ENCODE assay signal across 13 mouse cellular contexts in the genomic region with DNA sequence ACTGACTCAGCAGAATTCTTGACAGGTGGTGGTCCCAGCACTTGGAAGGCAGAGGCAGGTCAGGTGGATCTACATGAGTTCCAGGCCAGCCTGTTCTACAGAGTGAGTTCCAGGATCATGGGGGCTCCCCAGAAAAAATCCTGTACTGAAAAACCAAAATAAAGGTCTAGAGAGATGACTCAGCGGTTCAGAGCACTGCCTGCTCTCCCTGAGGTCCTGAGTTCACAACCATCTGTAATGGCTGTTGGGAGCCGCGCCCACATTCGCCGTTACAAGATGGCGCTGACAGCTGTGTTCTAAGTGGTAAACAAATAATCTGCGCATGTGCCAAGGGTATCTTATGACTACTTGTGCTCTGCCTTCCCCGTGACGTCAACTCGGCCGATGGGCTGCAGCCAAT. TPM values are rescaled to one million over a fixed set of nuclear protein-coding genes. Genes with fewer than 3 reads are reported as not detected.
A peak's percentile ranks its signal among the peaks of the same experiment; 100 is the strongest.
DNase-seq lines count a peak whose midpoint lies in the region; ATAC-seq and TF ChIP-seq lines count a peak whose summit lies in the region.
"Not testable (repeated sequence)": the region's sequence is repeated elsewhere in the genome, so short reads cannot be mapped to it uniquely, and the experiment has no call there.
"Had no signal": no experiment of that assay in that cellular context is flagged by ENCODE, and none has a peak within 500 bp of the region (broad histone marks: within the 10 kb centered on the region; RNA-seq: fewer than 3 reads in every experiment).

No protein-coding gene starts in this region.

- not testable (repeated sequence) for H3K9ac ChIP-seq in liver, embryonic 13.5 days

- TF ChIP-seq POLR2A in kidney, adult 2 months (IDR thresholded peaks at IDR 0.05; ENCODE audit: low read depth, low read length) = not testable (repeated sequence)

- H3K9me3 ChIP-seq in E14TG2a.4 (ENCODE audit: low read length) = peaks cover 49% of the 10 kb centered on the region
- H3K9me3 ChIP-seq in liver, embryonic 13.5 days (replicated peaks) = not testable (repeated sequence)

- not testable (repeated sequence) for H3K27me3 ChIP-seq in E14TG2a.4 (ENCODE audit: insufficient read depth, low read length); kidney, adult 2 months (replicated peaks; ENCODE audit: control insufficient read depth, insufficient read depth, low read length); liver, embryonic 13.5 days

- not testable (repeated sequence) for TF ChIP-seq CTCF in E14TG2a.4 (conservative IDR thresholded peaks at IDR 0.05; ENCODE audit: low read length); kidney, adult 2 months (conservative IDR thresholded peaks at IDR 0.05; ENCODE audit: insufficient read depth, insufficient read length, low read depth, low read length)

- not testable (repeated sequence) for H3K4me2 ChIP-seq in liver, embryonic 13.5 days

- H3K4me1 ChIP-seq in E14TG2a.4 (replicated peaks; ENCODE audit: low read depth, low read length); kidney, adult 2 months (ENCODE audit: control insufficient read depth, insufficient read depth, low read length): not testable (repeated sequence)
- peaks cover 15% of the 10 kb centered on the region for H3K4me1 ChIP-seq in liver, embryonic 13.5 days (replicated peaks)

- 97% methylated on average over 7 of the region's 11 CpGs for WGBS in kidney, adult 2 months
- 94% methylated on average over 7 of the region's 11 CpGs for WGBS in liver, embryonic 13.5 days (ENCODE audit: insufficient replicate concordance)

- H3K4me3 ChIP-seq in E14TG2a.4 (replicated peaks; ENCODE audit: low read length) = 0 out of 2 replicates have a peak overlapping the region, but pooled peaks have one; percentile 17
- not testable (repeated sequence) for H3K4me3 ChIP-seq in kidney, adult 2 months (ENCODE audit: insufficient read depth, low read depth, low read length); liver, embryonic 13.5 days (replicated peaks)

- not testable (repeated sequence) for H3K36me3 ChIP-seq in E14TG2a.4 (ENCODE audit: insufficient read depth, low read length); kidney, adult 2 months (ENCODE audit: control insufficient read depth, insufficient read depth, low read length); liver, embryonic 13.5 days

- ATAC-seq in liver, embryonic 13.5 days (ENCODE audit: low read depth) = 0 out of 2 replicates have a peak, but pooled peaks have one; percentile 5

- not testable (repeated sequence) for H3K27ac ChIP-seq in kidney, adult 2 months (ENCODE audit: insufficient read depth, low read depth, low read length); liver, embryonic 13.5 days

- DNase-seq in MEL-GATA-1-ER (ENCODE audit: extremely low read depth, low read depth) (peak; percentile 86), NIH3T3 (ENCODE audit: low read depth) (peak; percentile 44)
- peak; percentile 9 for DNase-seq in kidney, adult 2 months
- not testable (repeated sequence) for DNase-seq in liver, embryonic 13.5 days

RNA-seq across cellular contexts. Expression of gene Pfkl, which starts 10.1 kb away (rescaled TPM):
- polyA plus RNA-seq in kidney, adult 2 months (2012; rRNA removed) = 100 and 107 TPM in 2 replicates
- 94.0 and 98.3 TPM in 2 replicates for polyA plus RNA-seq in liver, embryonic 13.5 days (2015; fragmentation: Nextera tagmentation; extraction: Ambion mirVana)

RNA-seq across cellular contexts. Expression of gene Dnmt3l, which starts 21.8 kb away (rescaled TPM):
- 0.34 and 1.1 TPM in 2 replicates for polyA plus RNA-seq in kidney, adult 2 months (2012; rRNA removed)
- not detected in 2 replicates for polyA plus RNA-seq in liver, embryonic 13.5 days (2015; fragmentation: Nextera tagmentation; extraction: Ambion mirVana)
- polyA plus RNA-seq: brain, embryonic 14.5 days; CD4-positive, CD25-positive, alpha-beta regulatory T cell, adult 4 months; embryonic facial prominence, embryonic 11.5 days; embryonic facial prominence, embryonic 14.5 days; forebrain, embryonic 11.5 days; forebrain, embryonic 13.5 days; forebrain, embryonic 15.5 days; forebrain, postnatal 0 days had no signal

RNA-seq across cellular contexts. Expression of gene Aire, which starts 23.4 kb away (rescaled TPM):
- 0.23 and 0.41 TPM in 2 replicates for polyA plus RNA-seq in kidney, adult 2 months (2012; rRNA removed)
- polyA plus RNA-seq in liver, embryonic 13.5 days (2015; fragmentation: Nextera tagmentation; extraction: Ambion mirVana) = not detected in 2 replicates
- polyA plus RNA-seq: embryonic facial prominence, embryonic 14.5 days; forebrain, embryonic 13.5 days had no signal

RNA-seq across cellular contexts. Expression of gene 1810043G02Rik, which starts 41.7 kb away (rescaled TPM):
- polyA plus RNA-seq in kidney, adult 2 months (2012; rRNA removed) = 60.5 and 75.3 TPM in 2 replicates
- 4.6 and 5.7 TPM in 2 replicates for polyA plus RNA-seq in liver, embryonic 13.5 days (2015; fragmentation: Nextera tagmentation; extraction: Ambion mirVana)

RNA-seq across cellular contexts. Expression of gene Icosl, which starts 49.1 kb away (rescaled TPM):
- polyA plus RNA-seq in kidney, adult 2 months (2012; rRNA removed) = 13.3 and 19.0 TPM in 2 replicates
- 2.0 TPM in 2 replicates for polyA plus RNA-seq in liver, embryonic 13.5 days (2015; fragmentation: Nextera tagmentation; extraction: Ambion mirVana)
